25 mouse cellular contexts compared by ENCODE assay signal in the genomic region with DNA sequence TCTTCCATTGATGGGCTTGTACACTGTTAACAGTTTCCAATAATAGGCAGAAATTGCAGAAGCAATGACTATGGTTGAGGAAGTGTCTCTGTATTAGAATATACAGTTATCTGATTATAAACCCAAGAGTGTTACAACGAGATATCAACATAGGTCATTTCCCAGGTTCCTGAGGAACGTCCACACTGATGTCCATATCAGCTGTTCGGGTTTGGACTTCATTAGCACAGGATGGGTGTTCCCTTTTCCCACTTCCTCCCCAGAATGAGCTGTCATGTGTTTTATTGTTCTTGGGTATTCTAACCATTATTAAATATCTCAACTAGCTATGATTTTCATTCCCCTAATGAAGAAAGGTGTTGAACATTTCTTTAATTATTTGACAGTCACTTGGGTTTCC.
A peak's percentile ranks its signal among the peaks of the same experiment; 100 is the strongest.
DNase-seq lines count a peak whose midpoint lies in the region; ATAC-seq and TF ChIP-seq lines count a peak whose summit lies in the region.
"Had no signal": no experiment of that assay in that cellular context is flagged by ENCODE, and none has a peak within 500 bp of the region (broad histone marks: within the 10 kb centered on the region; RNA-seq: fewer than 3 reads in every experiment).

No protein-coding gene starts in this region.

- no peak overlapping the region for H3K4me3 ChIP-seq in heart, embryonic 10.5 days
- H3K4me3 ChIP-seq in midbrain, embryonic 11.5 days (ENCODE audit: low read depth, low read length), result no peak overlapping the region
- H3K4me3 ChIP-seq in midbrain, postnatal 0 days (ENCODE audit: low read depth, low read length), result no peak overlapping the region
- H3K4me3 ChIP-seq: embryonic facial prominence, embryonic 10.5 days; embryonic facial prominence, embryonic 13.5 days; erythroblast, embryonic 14.5 days; forebrain, embryonic 12.5 days; forebrain, embryonic 15.5 days; hindbrain, embryonic 12.5 days; hindbrain, embryonic 15.5 days had no signal

- no peak overlapping the region for H3K27ac ChIP-seq in heart, embryonic 10.5 days
- no peak overlapping the region for H3K27ac ChIP-seq in midbrain, embryonic 11.5 days (ENCODE audit: low read depth, low read length)
- no peak overlapping the region for H3K27ac ChIP-seq in midbrain, postnatal 0 days (ENCODE audit: low read depth, low read length)
- H3K27ac ChIP-seq: embryonic facial prominence, embryonic 10.5 days; embryonic facial prominence, embryonic 13.5 days; forebrain, embryonic 12.5 days; forebrain, embryonic 15.5 days; hindbrain, embryonic 12.5 days; hindbrain, embryonic 15.5 days had no signal

- no peaks in the 10 kb centered on the region for H3K36me3 ChIP-seq in heart, embryonic 10.5 days
- H3K36me3 ChIP-seq in midbrain, embryonic 11.5 days (ENCODE audit: control insufficient read depth, insufficient read depth, low read length), result no peaks in the 10 kb centered on the region
- no peaks in the 10 kb centered on the region for H3K36me3 ChIP-seq in midbrain, postnatal 0 days (ENCODE audit: insufficient read depth, low read length)
- H3K36me3 ChIP-seq: embryonic facial prominence, embryonic 10.5 days; embryonic facial prominence, embryonic 13.5 days; forebrain, embryonic 12.5 days; forebrain, embryonic 15.5 days; hindbrain, embryonic 12.5 days; hindbrain, embryonic 15.5 days had no signal

- no peak for ATAC-seq in midbrain, embryonic 11.5 days (ENCODE audit: low FRiP score)
- ATAC-seq in midbrain, postnatal 0 days (ENCODE audit: low FRiP score), result no peak
- ATAC-seq: forebrain, embryonic 15.5 days; intestine, postnatal 0 days had no signal

- no peak overlapping the region for H3K9ac ChIP-seq in midbrain, embryonic 11.5 days (ENCODE audit: low read length)
- no peak overlapping the region for H3K9ac ChIP-seq in midbrain, postnatal 0 days (replicated peaks; ENCODE audit: low read length, poor library complexity, severe bottlenecking)
- H3K9ac ChIP-seq: embryonic facial prominence, embryonic 13.5 days; forebrain, embryonic 12.5 days; forebrain, embryonic 15.5 days; hindbrain, embryonic 12.5 days; hindbrain, embryonic 15.5 days had no signal

- no peak overlapping the region for H3K4me2 ChIP-seq in midbrain, embryonic 11.5 days
- no peak overlapping the region for H3K4me2 ChIP-seq in midbrain, postnatal 0 days (ENCODE audit: low read depth, low read length, poor library complexity, severe bottlenecking)
- H3K4me2 ChIP-seq: embryonic facial prominence, embryonic 13.5 days; forebrain, embryonic 12.5 days; forebrain, embryonic 15.5 days; hindbrain, embryonic 12.5 days; hindbrain, embryonic 15.5 days had no signal

- H3K9me3 ChIP-seq in heart, embryonic 10.5 days, result no peaks in the 10 kb centered on the region
- H3K9me3 ChIP-seq in midbrain, embryonic 11.5 days (ENCODE audit: control insufficient read depth, low read length), result no peaks in the 10 kb centered on the region
- H3K9me3 ChIP-seq in midbrain, postnatal 0 days (ENCODE audit: low read length), result no peaks in the 10 kb centered on the region
- H3K9me3 ChIP-seq: embryonic facial prominence, embryonic 10.5 days; embryonic facial prominence, embryonic 13.5 days; forebrain, embryonic 12.5 days; forebrain, embryonic 15.5 days; hindbrain, embryonic 12.5 days; hindbrain, embryonic 15.5 days had no signal

- H3K4me1 ChIP-seq in heart, embryonic 10.5 days, result no peaks in the 10 kb centered on the region
- H3K4me1 ChIP-seq in midbrain, embryonic 11.5 days (ENCODE audit: control insufficient read depth, insufficient read depth, low read length), result no peaks in the 10 kb centered on the region
- H3K4me1 ChIP-seq in midbrain, postnatal 0 days (ENCODE audit: insufficient read depth, low read length), result no peaks in the 10 kb centered on the region
- H3K4me1 ChIP-seq: embryonic facial prominence, embryonic 10.5 days; embryonic facial prominence, embryonic 13.5 days; forebrain, embryonic 12.5 days; forebrain, embryonic 15.5 days; hindbrain, embryonic 12.5 days; hindbrain, embryonic 15.5 days had no signal

- intact Hi-C loops in heart, postnatal 14 days (cut with DNase I), result no loop called here
- intact Hi-C loops in heart, postnatal 25 days (cut with DNase I), result loop anchor here (10.0 kb wide), 1 partner anchor 72 kb away; no protein-coding TSS in a partner anchor
- intact Hi-C loops in heart, postnatal 36 days (cut with DNase I), result loop anchor here (5.0 kb wide), 1 partner anchor 75 kb away; no protein-coding TSS in a partner anchor

- peak; percentile 95 for DNase-seq in heart, adult 11 months
- DNase-seq in heart, postnatal 14 days, result no peak
- peak; percentile 35 for DNase-seq in heart, adult 8-10 months (ENCODE audit: low spot score)
- DNase-seq in heart, embryonic 10.5 days (ENCODE audit: low spot score), result no peak
- peak; percentile 1 for DNase-seq in heart, postnatal 25 days (ENCODE audit: low spot score)
- DNase-seq in heart, postnatal 36 days, result no peak
- peak; percentile 10 for DNase-seq in midbrain, embryonic 11.5 days (ENCODE audit: low spot score, missing footprints)
- no peak for DNase-seq in midbrain, postnatal 0 days (ENCODE audit: low spot score)
- DNase-seq: adrenal gland, adult 2 months; adrenal gland, postnatal 14 days; cerebellum, adult 11 months; cerebellum, adult 2 months; cerebellum, adult 9-11 months; cerebellum, postnatal 25 days; embryo, embryonic 11 days; gastrocnemius, postnatal 25 days; kidney, adult 2 months had no signal

- H3K27me3 ChIP-seq in heart, embryonic 10.5 days (ENCODE audit: insufficient read depth, poor library complexity, severe bottlenecking), result no peaks in the 10 kb centered on the region
- no peaks in the 10 kb centered on the region for H3K27me3 ChIP-seq in midbrain, embryonic 11.5 days (ENCODE audit: control insufficient read depth, insufficient read depth, low read length)
- no peaks in the 10 kb centered on the region for H3K27me3 ChIP-seq in midbrain, postnatal 0 days (ENCODE audit: insufficient read depth, low read length)
- H3K27me3 ChIP-seq: embryonic facial prominence, embryonic 13.5 days; forebrain, embryonic 12.5 days; forebrain, embryonic 15.5 days; hindbrain, embryonic 12.5 days; hindbrain, embryonic 15.5 days had no signal

- no peak for TF ChIP-seq CTCF in midbrain, postnatal 0 days (IDR thresholded peaks at IDR 0.05)

- WGBS in heart, embryonic 10.5 days, result 56% methylated on average over 3 of the region's 3 CpGs
- WGBS in midbrain, embryonic 11.5 days, result 73% methylated on average over 3 of the region's 3 CpGs
- WGBS in midbrain, postnatal 0 days, result 74% methylated on average over 3 of the region's 3 CpGs

Comparison
In these comparisons a context has a peak if more than half of its experiments do, and no peak if none do; other contexts are left out.
1. DNase-seq: peak in heart, adult 11 months (single experiment), heart, adult 8-10 months (single experiment), heart, postnatal 25 days (single experiment) and midbrain, embryonic 11.5 days (single experiment); none in heart, postnatal 14 days (0 of 2), heart, embryonic 10.5 days (single experiment), heart, postnatal 36 days (0 of 2) and midbrain, postnatal 0 days (single experiment).